Mouse (Mus musculus): Measurements from ENCODE around the gene Spata18. TPM values are rescaled to one million over a fixed set of nuclear protein-coding genes. Genes with fewer than 3 reads are reported as not detected.

Spata18 gene
- polyA plus RNA-seq, 1 experiment from 2014 or later: not detected

- Histone ChIP-seq H3K9me3 (no peaks in the 10 kb centered on the region), H3K27me3 (ENCODE audit: poor library complexity, severe bottlenecking) (no peaks in the 10 kb centered on the region; the same call in 1 of the 2 replicates), H3K4me1 (no peaks in the 10 kb centered on the region), H3K4me3 (no peak overlapping the region), H3K36me3 (replicated peaks) (no peaks in the 10 kb centered on the region), H3K27ac (no peak overlapping the region)
- WGBS: 91% methylated on average over 12 of the region's 12 CpGs
- DNase-seq (ENCODE audit: extremely low spot score, low spot score): no peak
Observed at GRCm38 (mm10) chr5:73701946-73702710, 50.9 kb downstream of the Spata18 start.

GRCm38 (mm10) chr5:73703096-73703495, 51.9 kb downstream of the Spata18 start:
- H3K27me3 ChIP-seq (ENCODE audit: poor library complexity, severe bottlenecking): no peaks in the 10 kb centered on the region; the same call in 1 of the 2 replicates
- no peaks in the 10 kb centered on the region for H3K9me3 ChIP-seq
- H3K4me3 ChIP-seq: no peak overlapping the region
- H3K4me1 ChIP-seq: no peaks in the 10 kb centered on the region
- WGBS: 92% methylated on average over 4 of the region's 4 CpGs
- H3K36me3 ChIP-seq (replicated peaks): no peaks in the 10 kb centered on the region
- H3K27ac ChIP-seq: no peak overlapping the region
- DNase-seq (ENCODE audit: extremely low spot score, low spot score): no peak

DNA sequence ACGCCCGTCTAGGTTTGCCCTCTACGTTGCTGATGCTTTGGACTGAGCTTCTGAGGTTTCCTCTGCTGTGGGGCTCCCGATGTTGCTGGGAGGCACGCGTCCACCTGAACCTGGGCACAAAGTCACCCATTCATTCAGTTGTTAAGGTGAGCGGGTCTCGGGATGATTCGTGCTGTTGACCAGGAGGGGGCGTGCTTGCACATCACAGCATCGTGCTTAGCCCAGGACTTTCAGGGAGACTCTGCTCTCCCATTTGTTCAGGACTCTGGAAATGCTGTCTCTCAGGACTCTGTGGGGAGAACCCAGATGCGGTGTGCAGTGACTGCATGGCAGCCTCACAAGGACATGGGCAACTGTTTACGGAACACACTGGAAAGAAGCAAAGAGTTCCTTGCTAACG, 53.1 kb downstream of the Spata18 start:
- 36% methylated on average over 14 of the region's 14 CpGs for WGBS
- Histone ChIP-seq H3K4me1 (no peaks in the 10 kb centered on the region), H3K4me3 (no peak overlapping the region), H3K27me3 (ENCODE audit: poor library complexity, severe bottlenecking) (no peaks in the 10 kb centered on the region; the same call in 1 of the 2 replicates), H3K9me3 (no peaks in the 10 kb centered on the region), H3K36me3 (replicated peaks) (no peaks in the 10 kb centered on the region), H3K27ac (no peak overlapping the region)
- no peak for DNase-seq (ENCODE audit: extremely low spot score, low spot score)

GRCm38 (mm10) chr5:73704757-73705156, 53.6 kb downstream of the Spata18 start:
- 94% methylated on average over 8 of the region's 8 CpGs for WGBS
- H3K27me3 ChIP-seq (ENCODE audit: poor library complexity, severe bottlenecking): no peaks in the 10 kb centered on the region; the same call in 1 of the 2 replicates
- no peaks in the 10 kb centered on the region for H3K4me1 ChIP-seq
- no peaks in the 10 kb centered on the region for H3K9me3 ChIP-seq
- H3K4me3 ChIP-seq: no peak overlapping the region
- no peak overlapping the region for H3K27ac ChIP-seq
- no peak for DNase-seq (ENCODE audit: extremely low spot score, low spot score)
- no peaks in the 10 kb centered on the region for H3K36me3 ChIP-seq (replicated peaks)

DNA sequence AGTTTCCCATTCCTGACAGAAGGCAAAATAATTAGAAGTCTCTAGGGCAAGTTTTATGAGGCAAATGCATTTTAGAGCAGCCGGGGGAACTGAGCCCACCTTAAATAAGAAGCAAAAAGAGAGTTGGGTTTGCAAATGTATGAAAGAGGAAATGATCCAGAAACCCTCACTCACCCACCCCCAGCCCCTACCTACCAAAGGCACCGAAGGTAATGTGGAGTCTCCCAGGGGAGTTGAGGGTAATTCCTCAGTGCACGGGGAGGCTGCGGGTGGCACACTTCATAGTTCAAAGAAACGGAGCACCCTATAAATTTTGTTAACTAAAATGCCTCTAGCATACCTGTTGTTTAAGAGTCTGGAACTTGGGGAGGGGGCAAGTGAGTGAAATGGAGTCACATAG, 54.1 kb downstream of the Spata18 start:
- Histone ChIP-seq H3K9me3 (no peaks in the 10 kb centered on the region), H3K36me3 (replicated peaks) (no peaks in the 10 kb centered on the region), H3K4me1 (no peaks in the 10 kb centered on the region), H3K27me3 (ENCODE audit: poor library complexity, severe bottlenecking) (no peaks in the 10 kb centered on the region; the same call in 1 of the 2 replicates), H3K27ac (no peak overlapping the region), H3K4me3 (no peak overlapping the region)
- WGBS: 94% methylated on average over 5 of the region's 5 CpGs
- DNase-seq (ENCODE audit: extremely low spot score, low spot score): no peak

- no peaks in the 10 kb centered on the region for H3K4me1 ChIP-seq
- WGBS: 79% methylated on average over 7 of the region's 7 CpGs
- H3K27me3 ChIP-seq (ENCODE audit: poor library complexity, severe bottlenecking): no peaks in the 10 kb centered on the region
- H3K27ac ChIP-seq: no peak overlapping the region
- no peak for DNase-seq (ENCODE audit: extremely low spot score, low spot score)
- H3K36me3 ChIP-seq (replicated peaks): no peaks in the 10 kb centered on the region
- no peaks in the 10 kb centered on the region for H3K9me3 ChIP-seq
- no peak overlapping the region for H3K4me3 ChIP-seq
Observed at GRCm38 (mm10) chr5:73712852-73713251, 61.7 kb downstream of the Spata18 start.

DNA sequence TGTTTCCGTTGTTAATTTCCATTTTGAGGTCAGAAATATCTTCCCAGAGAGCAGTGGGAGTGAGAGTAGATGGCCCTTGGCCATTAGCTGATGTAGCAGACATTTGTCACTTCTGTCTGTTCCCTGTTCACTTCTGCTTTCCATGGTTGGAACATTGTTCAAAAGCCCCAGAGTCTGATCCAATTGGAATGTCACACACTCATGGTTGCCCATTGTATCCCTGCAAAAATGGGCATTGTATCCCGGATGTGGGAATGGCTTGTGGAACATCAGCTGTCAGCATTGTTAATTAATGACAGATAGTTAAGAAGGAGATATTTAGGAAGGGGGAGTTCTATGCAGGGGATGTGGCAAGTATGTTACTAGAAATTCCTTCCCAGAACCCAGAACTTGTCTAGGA, 65.8 kb downstream of the Spata18 start:
- no peaks in the 10 kb centered on the region for H3K36me3 ChIP-seq (replicated peaks)
- H3K4me1 ChIP-seq: no peaks in the 10 kb centered on the region
- no peaks in the 10 kb centered on the region for H3K27me3 ChIP-seq (ENCODE audit: poor library complexity, severe bottlenecking)
- 91% methylated on average over 2 of the region's 2 CpGs for WGBS
- no peak for DNase-seq (ENCODE audit: extremely low spot score, low spot score)
- H3K9me3 ChIP-seq: no peaks in the 10 kb centered on the region
- no peak overlapping the region for H3K27ac ChIP-seq
- no peak overlapping the region for H3K4me3 ChIP-seq

DNA sequence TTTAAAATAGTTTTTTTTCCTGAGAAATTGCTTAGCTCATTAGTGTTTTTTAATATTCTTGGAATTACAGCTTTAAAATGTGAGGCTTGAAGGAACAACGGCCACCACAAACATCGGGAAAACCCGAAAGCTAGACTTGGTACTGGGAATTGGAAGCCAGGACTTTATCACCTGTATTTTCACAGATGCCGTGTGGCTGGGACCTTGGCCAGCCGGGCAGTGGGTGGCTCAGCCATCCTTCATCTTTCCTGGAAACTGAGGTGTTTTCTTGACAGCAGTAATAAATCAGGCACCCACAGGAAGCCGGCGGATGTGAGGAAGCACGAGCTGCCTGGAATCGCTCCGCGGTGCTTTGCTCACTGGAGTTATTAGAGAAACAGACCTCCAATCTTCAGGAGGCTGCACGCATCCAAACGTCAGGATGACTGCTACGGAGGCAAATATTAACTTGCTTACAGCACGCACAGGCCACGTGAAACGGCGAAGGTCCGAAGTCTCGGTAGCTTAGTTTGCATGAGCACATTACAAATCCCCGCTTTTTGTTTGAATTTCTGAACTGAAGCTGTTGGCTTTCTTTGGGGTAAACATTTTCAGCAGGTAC, 70.6 kb downstream of the Spata18 start:
- Histone ChIP-seq H3K27me3 (ENCODE audit: poor library complexity, severe bottlenecking) (peaks cover 4% of the 10 kb centered on the region; the same call in 1 of the 2 replicates), H3K27ac (no peak overlapping the region), H3K4me1 (no peaks in the 10 kb centered on the region), H3K4me3 (no peak overlapping the region), H3K36me3 (replicated peaks) (no peaks in the 10 kb centered on the region), H3K9me3 (no peaks in the 10 kb centered on the region; the same call in 1 of the 2 replicates)
- no peak for DNase-seq (ENCODE audit: extremely low spot score, low spot score)
- WGBS: 95% methylated on average over 21 of the region's 21 CpGs

- no peak overlapping the region for H3K4me3 ChIP-seq
- H3K4me1 ChIP-seq: peaks cover 11% of the 10 kb centered on the region
- DNase-seq (ENCODE audit: extremely low spot score, low spot score): no peak
- peaks cover 19% of the 10 kb centered on the region; the same call in 1 of the 2 replicates for H3K27me3 ChIP-seq (ENCODE audit: poor library complexity, severe bottlenecking)
- 96% methylated on average over 4 of the region's 4 CpGs for WGBS
- H3K27ac ChIP-seq: no peak overlapping the region
- H3K9me3 ChIP-seq: no peaks in the 10 kb centered on the region; the same call in 1 of the 2 replicates
- H3K36me3 ChIP-seq (replicated peaks): no peaks in the 10 kb centered on the region
Observed at GRCm38 (mm10) chr5:73725981-73726380, 74.8 kb downstream of the Spata18 start.

GRCm38 (mm10) chr5:73728651-73729050, 77.5 kb downstream of the Spata18 start:
- Histone ChIP-seq H3K27ac (no peak overlapping the region), H3K4me1 (peaks cover 34% of the 10 kb centered on the region), H3K9me3 (no peaks in the 10 kb centered on the region; the same call in 1 of the 2 replicates), H3K4me3 (no peak overlapping the region), H3K27me3 (ENCODE audit: poor library complexity, severe bottlenecking) (peaks cover 19% of the 10 kb centered on the region; the same call in 1 of the 2 replicates), H3K36me3 (replicated peaks) (no peaks in the 10 kb centered on the region)
- DNase-seq (ENCODE audit: extremely low spot score, low spot score): no peak
- 91% methylated on average over 7 of the region's 7 CpGs for WGBS

Other genes with a start within 250 kb of the Spata18 start
- gene Cwh43, start 245.3 kb upstream of the Spata18 start, polyA plus RNA-seq (2016; fragmentation: Nextera tagmentation; extraction: Ambion mirVana): not detected in 2 replicates
- gene Dcun1d4, start 170.4 kb upstream of the Spata18 start, polyA plus RNA-seq (2016; fragmentation: Nextera tagmentation; extraction: Ambion mirVana): 49.6 and 50.8 TPM in 2 replicates
- gene Lrrc66, start 18.9 kb upstream of the Spata18 start, polyA plus RNA-seq (2016; fragmentation: Nextera tagmentation; extraction: Ambion mirVana): not detected in 2 replicates
- gene Sgcb, start 3.6 kb upstream of the Spata18 start, polyA plus RNA-seq (2016; fragmentation: Nextera tagmentation; extraction: Ambion mirVana): 19.7 and 20.4 TPM in 2 replicates

Data from forebrain, embryonic 10.5 days (tissue).